Mouse (Mus musculus) neural tube, embryonic 14.5 days (tissue): ENCODE results near the gene Gtf2ird1. TPM values are rescaled to one million over a fixed set of nuclear protein-coding genes. Genes with fewer than 3 reads are reported as not detected.
A peak's percentile ranks its signal among the peaks of the same experiment; 100 is the strongest.
"Not testable (repeated sequence)": the region's sequence is repeated elsewhere in the genome, so short reads cannot be mapped to it uniquely, and the experiment has no call there.

Source experiments
- ATAC-seq: fragments of 200-750 bp; cut with Nextera tagmentation; 2 replicates; pipeline ENCODE4 v1.8.0; 2017; ENCODE audit warnings: low read depth, mild to moderate bottlenecking, moderate TSS enrichment, moderate library complexity
- H3K27ac ChIP-seq: fragments of 300-500 bp; sonication (generic); 2 replicates; pipeline ENCODE4 v1.5.1; 2014; ENCODE audit warnings: low read depth, mild to moderate bottlenecking, control low read depth, low read length, moderate library complexity, mixed read lengths
- H3K27me3 ChIP-seq: fragments of 300-500 bp; sonication (generic); 2 replicates; pipeline ENCODE4 v1.6.1; 2014; ENCODE audit warnings: low read length; ENCODE audit not compliant: control insufficient read depth, insufficient read depth
- H3K36me3 ChIP-seq: fragments of 300-500 bp; sonication (generic); 2 replicates; pipeline ENCODE4 v1.6.1; 2014; ENCODE audit warnings: low read length, mixed read lengths; ENCODE audit not compliant: control insufficient read depth, insufficient read depth
- H3K4me1 ChIP-seq: fragments of 300-500 bp; sonication (generic); 2 replicates; pipeline ENCODE4 v1.6.1; 2014; ENCODE audit warnings: low read length; ENCODE audit not compliant: control insufficient read depth, insufficient read depth
- H3K4me2 ChIP-seq: fragments of 300-500 bp; sonication (generic); 2 replicates; pipeline ENCODE4 v1.6.1; 2014; ENCODE audit warnings: mild to moderate bottlenecking, low read depth, low read length, control low read depth
- H3K4me3 ChIP-seq: fragments of 300-500 bp; sonication (generic); 2 replicates; pipeline ENCODE4 v1.5.1; 2014; ENCODE audit warnings: low read depth, low read length, control low read depth, mixed read lengths
- H3K9ac ChIP-seq: fragments of 300-500 bp; sonication (generic); replicated peaks from 2 replicates; pipeline ENCODE4 v1.6.1; 2014; ENCODE audit warnings: low read depth, mild to moderate bottlenecking, control low read depth, low read length, mixed read lengths
- H3K9me3 ChIP-seq: fragments of 300-500 bp; sonication (generic); 2 replicates; pipeline ENCODE4 v1.6.1; 2016; ENCODE audit warnings: low read length; ENCODE audit not compliant: control insufficient read depth
- WGBS: fragments of 180-500 bp; shearing (Covaris S2); extraction: QIAGEN DNeasy Blood & Tissue Kit; methylation state at CpG from one replicate; pipeline ENCODE4 v1.1.7; 2014; 5-methylcytosine and 5-hydroxymethylcytosine counted together
- polyA plus RNA-seq: library from polyadenylated mRNA; unstranded; fragments of >200 nt; fragmentation: Nextera tagmentation; extraction: Ambion mirVana; gene quantifications from 2 replicates; pipeline ENCODE4 v1.2.1, GENCODE M21; 2014

The Gtf2ird1 gene
- polyA plus RNA-seq, 1 experiment from 2014 or later, result 60.3 TPM

DNA sequence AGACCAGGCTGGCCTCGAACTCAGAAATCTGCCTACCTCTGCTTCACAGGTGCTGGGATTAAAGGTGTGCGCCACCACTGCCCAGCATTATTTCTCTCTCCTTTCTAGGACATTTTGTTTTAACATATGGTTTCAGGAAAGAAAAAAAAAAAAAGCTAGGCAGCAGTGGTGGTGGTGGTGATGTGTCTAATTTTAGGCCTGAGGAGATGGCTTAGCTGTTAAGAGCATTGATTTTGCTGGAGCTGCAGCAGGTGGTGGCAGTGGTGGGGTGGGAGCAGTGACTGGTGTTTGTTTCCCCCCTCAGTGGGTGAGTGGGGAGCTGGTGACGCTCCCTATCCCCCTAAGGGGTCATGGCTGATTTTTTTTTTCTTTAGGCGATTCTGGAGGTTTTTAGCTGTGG, 103.4 kb downstream of the Gtf2ird1 start:
- WGBS, result 76% methylated on average over 4 of the region's 4 CpGs
- no peak overlapping the region for H3K27ac ChIP-seq
- ATAC-seq, result no peak
- H3K4me1 ChIP-seq, result no peaks in the 10 kb centered on the region
- H3K36me3 ChIP-seq, result peaks cover 3% of the 10 kb centered on the region; the same call in 1 of the 2 replicates
- no peak overlapping the region for H3K4me3 ChIP-seq
- H3K4me2 ChIP-seq, result no peak overlapping the region
- no peaks in the 10 kb centered on the region for H3K9me3 ChIP-seq
- no peaks in the 10 kb centered on the region for H3K27me3 ChIP-seq
- H3K9ac ChIP-seq, result no peak overlapping the region

DNA sequence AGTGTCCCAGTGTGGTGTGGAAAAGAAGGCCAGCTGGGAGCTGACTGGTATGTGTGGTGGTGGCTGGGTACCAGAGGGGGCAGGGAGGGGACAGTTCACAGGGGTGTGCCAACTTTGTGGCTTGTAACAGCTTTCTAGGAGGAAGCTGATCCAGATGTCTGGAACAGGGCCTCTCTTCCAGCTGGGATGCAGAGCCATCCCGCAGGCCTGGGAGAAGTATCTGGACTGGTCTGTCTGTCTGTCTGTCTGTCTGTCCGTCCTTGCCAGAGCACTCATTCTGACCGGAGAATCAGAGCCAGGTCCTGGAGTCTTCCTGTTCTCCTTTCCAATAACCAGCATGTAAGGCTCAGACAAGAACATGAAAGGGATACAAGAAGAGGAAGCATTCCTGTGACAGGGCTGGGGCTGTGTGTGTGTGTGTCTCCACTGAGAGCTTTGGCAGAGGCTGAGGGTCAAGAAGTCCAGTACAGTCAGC, 104.0 kb downstream of the Gtf2ird1 start:
- H3K27ac ChIP-seq, result no peak overlapping the region
- no peak for ATAC-seq
- WGBS, result 75% methylated on average over 3 of the region's 3 CpGs
- H3K27me3 ChIP-seq, result no peaks in the 10 kb centered on the region
- H3K4me2 ChIP-seq, result no peak overlapping the region
- no peak overlapping the region for H3K9ac ChIP-seq
- no peak overlapping the region for H3K4me3 ChIP-seq
- no peaks in the 10 kb centered on the region for H3K36me3 ChIP-seq
- H3K9me3 ChIP-seq, result no peaks in the 10 kb centered on the region
- no peaks in the 10 kb centered on the region for H3K4me1 ChIP-seq

DNA sequence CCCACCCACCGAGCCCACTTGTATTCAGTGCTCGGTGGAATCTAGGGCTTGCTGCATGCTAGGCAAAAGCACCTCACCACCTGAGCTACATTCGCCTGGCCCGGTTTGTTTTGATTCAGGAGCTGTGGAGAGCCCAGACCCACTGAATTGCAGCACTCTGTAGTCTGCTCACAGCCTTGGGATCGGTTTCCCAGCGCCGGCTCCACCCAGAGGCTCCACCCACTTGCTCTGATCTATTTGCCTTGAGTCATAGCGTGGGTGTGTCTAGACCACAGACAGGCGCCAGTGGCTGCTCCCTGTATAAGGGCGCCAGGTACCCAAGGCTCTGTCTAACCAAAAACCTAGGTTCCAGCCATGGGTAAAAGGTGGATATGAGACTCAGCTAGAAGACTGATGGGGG, 105.9 kb downstream of the Gtf2ird1 start:
- Histone ChIP-seq H3K9me3 (no peaks in the 10 kb centered on the region), H3K27ac (no peak overlapping the region), H3K9ac (no peak overlapping the region), H3K36me3 (no peaks in the 10 kb centered on the region), H3K27me3 (no peaks in the 10 kb centered on the region), H3K4me1 (no peaks in the 10 kb centered on the region), H3K4me2 (no peak overlapping the region; the same call in 1 of the 2 replicates), H3K4me3 (no peak overlapping the region)
- 18% methylated on average over 10 of the region's 10 CpGs for WGBS
- peak; percentile 66 for ATAC-seq

DNA sequence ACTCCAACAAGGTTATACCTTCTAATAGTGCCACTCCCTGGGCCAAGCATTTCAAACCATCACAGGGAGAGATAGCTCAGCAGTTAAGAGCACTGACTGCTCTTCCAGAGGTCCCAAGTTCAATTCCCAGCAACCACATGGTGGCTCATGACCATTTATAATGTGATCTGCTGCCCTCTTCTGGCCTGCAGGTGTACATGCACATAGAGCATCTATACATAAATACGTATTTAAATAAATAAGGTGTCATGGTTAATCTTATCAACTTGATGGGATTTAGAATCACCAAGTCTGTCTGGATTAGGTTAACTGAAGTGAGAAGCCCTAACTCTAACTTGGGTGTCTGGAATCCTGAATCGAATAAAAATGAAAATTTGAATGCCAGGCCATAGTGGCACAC, 109.5 kb downstream of the Gtf2ird1 start:
- Histone ChIP-seq H3K4me2 (no peak overlapping the region), H3K9ac (no peak overlapping the region), H3K27me3 (no peaks in the 10 kb centered on the region), H3K36me3 (no peaks in the 10 kb centered on the region), H3K9me3 (no peaks in the 10 kb centered on the region), H3K4me1 (no peaks in the 10 kb centered on the region), H3K4me3 (no peak overlapping the region), H3K27ac (no peak overlapping the region)
- ATAC-seq, result no peak
- WGBS, result 83% methylated on average over 2 of the region's 2 CpGs

DNA sequence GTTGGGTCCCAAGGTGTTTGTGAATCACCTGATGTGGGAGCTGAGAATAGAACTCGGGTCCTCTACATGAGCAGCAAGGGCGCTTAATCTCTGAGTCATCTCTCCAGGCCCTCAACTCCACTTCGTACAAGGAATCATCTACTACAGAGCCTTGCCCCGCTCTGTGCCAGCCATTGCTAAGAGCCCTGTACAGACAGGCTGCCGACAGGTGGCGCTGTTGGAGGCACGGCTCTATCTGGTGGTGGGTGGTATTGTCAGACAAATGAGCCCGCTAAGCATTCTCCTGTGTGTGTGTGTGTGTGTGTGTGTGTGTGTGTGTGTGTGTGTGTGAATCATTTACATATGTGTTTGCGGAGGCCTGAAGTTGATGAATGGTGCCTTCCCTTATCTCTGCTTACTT, 111.1 kb downstream of the Gtf2ird1 start:
- H3K4me1 ChIP-seq, result no peaks in the 10 kb centered on the region
- no peak for ATAC-seq
- H3K27me3 ChIP-seq, result no peaks in the 10 kb centered on the region
- no peak overlapping the region for H3K9ac ChIP-seq
- H3K9me3 ChIP-seq, result no peaks in the 10 kb centered on the region
- no peak overlapping the region for H3K4me2 ChIP-seq
- WGBS, result 87% methylated on average over 9 of the region's 9 CpGs
- no peaks in the 10 kb centered on the region for H3K36me3 ChIP-seq
- no peak overlapping the region for H3K4me3 ChIP-seq
- H3K27ac ChIP-seq, result no peak overlapping the region

DNA sequence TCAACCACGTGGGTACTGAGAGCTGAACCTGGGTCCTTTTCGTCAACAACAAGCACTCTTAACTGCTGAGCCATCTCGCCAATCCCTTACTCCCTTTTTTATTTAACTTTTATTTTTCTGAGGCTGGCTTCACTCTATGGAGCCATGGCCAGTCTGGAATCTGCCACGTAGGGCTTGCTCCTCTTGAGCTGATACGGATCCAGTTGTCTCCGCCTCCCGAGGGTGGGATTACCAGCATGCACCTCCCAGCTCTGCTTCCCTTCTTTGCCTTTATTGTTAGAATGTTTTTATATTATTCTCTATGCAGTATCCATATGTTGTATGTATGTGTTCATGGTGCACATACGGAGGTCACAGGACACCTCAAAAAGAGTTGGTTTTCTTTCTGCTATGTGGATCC, 112.4 kb downstream of the Gtf2ird1 start:
- Histone ChIP-seq H3K27ac (no peak overlapping the region), H3K9me3 (no peaks in the 10 kb centered on the region), H3K4me3 (no peak overlapping the region), H3K9ac (no peak overlapping the region), H3K27me3 (no peaks in the 10 kb centered on the region), H3K4me1 (no peaks in the 10 kb centered on the region), H3K36me3 (no peaks in the 10 kb centered on the region), H3K4me2 (no peak overlapping the region)
- ATAC-seq, result no peak
- 85% methylated on average over 8 of the region's 8 CpGs for WGBS

DNA sequence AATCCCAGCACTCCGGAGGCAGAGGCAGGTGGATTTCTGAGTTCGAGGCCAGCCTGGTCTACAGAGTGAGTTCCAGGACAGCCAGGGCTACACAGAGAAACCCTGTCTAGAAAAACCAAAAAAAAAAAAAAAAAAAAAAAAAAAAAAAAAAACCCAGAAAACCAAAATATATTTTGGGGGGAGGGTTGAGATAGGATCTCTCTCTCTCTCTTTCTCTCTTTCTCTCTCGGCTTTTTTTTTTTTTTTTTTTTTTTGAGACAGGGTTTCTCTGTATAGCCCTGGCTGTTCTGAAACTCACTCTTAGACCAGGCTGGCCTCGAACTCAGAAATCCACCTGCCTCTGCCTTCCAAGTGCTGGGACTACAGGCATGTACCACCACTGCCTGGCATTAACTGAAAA, 113.0 kb downstream of the Gtf2ird1 start:
- H3K4me2 ChIP-seq, H3K27me3 ChIP-seq, H3K36me3 ChIP-seq, H3K4me1 ChIP-seq, ATAC-seq, H3K4me3 ChIP-seq, H3K27ac ChIP-seq, H3K9ac ChIP-seq, H3K9me3 ChIP-seq: not testable (repeated sequence)
- WGBS, result 91% methylated on average over 4 of the region's 4 CpGs

DNA sequence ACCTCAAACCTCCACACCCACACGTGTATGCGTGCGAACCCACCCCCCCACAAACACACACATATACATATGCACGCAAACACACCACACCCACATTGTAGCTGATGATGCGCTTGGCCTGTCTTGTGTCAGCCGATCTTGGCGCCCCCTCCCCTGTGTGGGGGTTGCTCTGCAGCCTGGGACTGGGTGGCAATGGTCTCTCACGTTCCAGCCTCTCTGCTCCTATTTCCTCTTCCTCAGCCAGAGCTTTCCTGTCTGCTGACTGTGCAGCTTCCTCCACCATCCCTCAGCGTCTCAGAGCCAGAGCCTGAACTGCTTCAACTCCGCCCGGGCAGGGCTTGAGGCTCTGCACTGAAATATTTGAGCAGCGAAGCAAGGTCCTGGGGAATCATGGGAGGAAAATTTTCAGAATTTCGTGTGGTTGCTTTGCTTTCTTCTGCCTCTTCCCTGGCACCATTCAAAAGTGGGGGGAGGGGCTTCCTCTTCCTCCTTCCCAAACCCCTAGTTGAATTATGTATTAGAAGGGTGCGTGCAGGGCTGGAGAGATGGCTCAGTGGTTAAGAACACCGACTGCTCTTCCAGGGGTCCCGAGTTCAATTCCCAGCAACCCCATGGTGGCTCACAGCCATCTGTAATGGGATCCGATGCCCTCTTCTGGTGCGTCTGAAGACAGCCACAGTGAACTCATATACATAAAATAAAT, 113.9 kb downstream of the Gtf2ird1 start:
- Histone ChIP-seq H3K27ac (no peak overlapping the region), H3K27me3 (no peaks in the 10 kb centered on the region), H3K4me1 (no peaks in the 10 kb centered on the region), H3K36me3 (no peaks in the 10 kb centered on the region), H3K9me3 (no peaks in the 10 kb centered on the region), H3K4me2 (no peak overlapping the region), H3K4me3 (no peak overlapping the region), H3K9ac (no peak overlapping the region)
- ATAC-seq, result no peak
- 86% methylated on average over 17 of the region's 18 CpGs for WGBS

DNA sequence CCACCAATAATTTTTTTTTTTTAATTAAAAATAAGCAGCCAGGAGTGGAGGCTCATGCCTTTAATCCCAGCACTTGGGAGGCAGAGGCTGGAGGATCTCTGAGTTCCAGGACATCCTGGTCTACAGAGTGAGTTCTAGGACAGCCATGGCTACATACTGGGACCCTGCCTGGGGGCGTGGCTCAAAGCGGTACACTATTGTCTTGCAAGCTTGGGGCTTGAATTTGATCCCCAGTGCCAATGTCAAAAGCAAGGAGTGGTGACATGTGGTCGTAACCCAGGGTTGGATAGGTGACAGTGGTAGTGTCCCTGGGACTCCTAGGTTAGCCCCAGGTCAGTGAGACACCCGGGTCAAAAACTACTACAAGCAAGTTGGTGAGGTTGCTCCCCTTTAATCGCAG, 114.8 kb downstream of the Gtf2ird1 start:
- WGBS, result 95% methylated on average over 5 of the region's 5 CpGs
- H3K4me2 ChIP-seq, result no peak overlapping the region
- ATAC-seq, result no peak

More for the DNA sequence above, 114.8 kb downstream of the Gtf2ird1 start:
- H3K4me1 ChIP-seq, result no peaks in the 10 kb centered on the region
- H3K9ac ChIP-seq, result no peak overlapping the region
- H3K9me3 ChIP-seq, result no peaks in the 10 kb centered on the region
- no peak overlapping the region for H3K27ac ChIP-seq
- H3K27me3 ChIP-seq, result no peaks in the 10 kb centered on the region
- H3K4me3 ChIP-seq, result no peak overlapping the region
- H3K36me3 ChIP-seq, result no peaks in the 10 kb centered on the region
